Mouse (Mus musculus) G1E (cell line): Measurements from ENCODE around the gene Mcrip2.

Experiments used
- CTCF ChIP-seq: IDR thresholded peaks from 2 replicates; pipeline ENCODE4 v1.5.1; 2012; ENCODE audit warnings: low read depth, low read length, inconsistent platforms, mixed read lengths
- GATA1 ChIP-seq: IDR thresholded peaks from 2 replicates; pipeline ENCODE4 v1.6.1; 2012; ENCODE audit warnings: borderline replicate concordance, low read length, inconsistent platforms, mixed read lengths
- GATA2 ChIP-seq: IDR thresholded peaks from 2 replicates; pipeline ENCODE4 v1.6.1; 2012; ENCODE audit warnings: low read depth, low read length, inconsistent platforms, borderline replicate concordance

- no peak for TF ChIP-seq CTCF
- TF ChIP-seq GATA1, result no peak
- TF ChIP-seq GATA2, result no peak
Measured at GRCm38 (mm10) chr17:25877025-25877424, 8.5 kb upstream of the Mcrip2 start.
